Mouse (Mus musculus): ENCODE data around the gene Samd10.

Gene Samd10

GRCm38 (mm10) chr2:181598454-181599351 is at the start of gene Samd10:
Gene Samd10, minus strand, starts transcription at chr2:181599212.
- DNase-seq = peak; percentile 81

GRCm38 (mm10) chr2:181646626-181647472 is 47.8 kb upstream of the Samd10 start:
- DNase-seq = no peak

- DNase-seq = no peak
Observed at GRCm38 (mm10) chr2:181645666-181646065, 46.7 kb upstream of the Samd10 start.

- DNase-seq = peak; percentile 38
Observed at GRCm38 (mm10) chr2:181644361-181644760, 45.3 kb upstream of the Samd10 start.

GRCm38 (mm10) chr2:181635865-181636264 is 36.9 kb upstream of the Samd10 start:
- DNase-seq = no peak

- peak; percentile 73 for DNase-seq
Observed at GRCm38 (mm10) chr2:181632624-181633023, 33.6 kb upstream of the Samd10 start.

- no peak for DNase-seq
Observed at GRCm38 (mm10) chr2:181628471-181628870, 29.5 kb upstream of the Samd10 start.

- no peak for DNase-seq
Observed at GRCm38 (mm10) chr2:181623401-181623800, 24.4 kb upstream of the Samd10 start.

- no peak for DNase-seq
Observed at GRCm38 (mm10) chr2:181618761-181619495, 19.9 kb upstream of the Samd10 start.

- DNase-seq = no peak
Observed at GRCm38 (mm10) chr2:181602367-181602766, 3.4 kb upstream of the Samd10 start.

- peak; percentile 64 for DNase-seq
Observed at GRCm38 (mm10) chr2:181601751-181602145, 2.7 kb upstream of the Samd10 start.

GRCm38 (mm10) chr2:181600828-181601750 is 2.1 kb upstream of the Samd10 start:
- DNase-seq = peak; percentile 98

GRCm38 (mm10) chr2:181600226-181600758 is 1.3 kb upstream of the Samd10 start:
- DNase-seq = no peak

- peak; percentile 49 for DNase-seq
Observed at GRCm38 (mm10) chr2:181597378-181598061, 1.5 kb downstream of the Samd10 start.

- DNase-seq = peak; percentile 54
Observed at GRCm38 (mm10) chr2:181596221-181596960, 2.6 kb downstream of the Samd10 start.

- DNase-seq = peak; percentile 86
Observed at GRCm38 (mm10) chr2:181594946-181595696, 3.9 kb downstream of the Samd10 start.

- DNase-seq = peak; percentile 38
Observed at GRCm38 (mm10) chr2:181593937-181594336, 5.1 kb downstream of the Samd10 start.

GRCm38 (mm10) chr2:181593042-181593421 is 6.0 kb downstream of the Samd10 start:
- DNase-seq = peak; percentile 61

Data from cerebellum, adult 9-10 months (tissue).